Mouse (Mus musculus): ENCODE results near the gene Mark4.

The Mark4 gene

DNA sequence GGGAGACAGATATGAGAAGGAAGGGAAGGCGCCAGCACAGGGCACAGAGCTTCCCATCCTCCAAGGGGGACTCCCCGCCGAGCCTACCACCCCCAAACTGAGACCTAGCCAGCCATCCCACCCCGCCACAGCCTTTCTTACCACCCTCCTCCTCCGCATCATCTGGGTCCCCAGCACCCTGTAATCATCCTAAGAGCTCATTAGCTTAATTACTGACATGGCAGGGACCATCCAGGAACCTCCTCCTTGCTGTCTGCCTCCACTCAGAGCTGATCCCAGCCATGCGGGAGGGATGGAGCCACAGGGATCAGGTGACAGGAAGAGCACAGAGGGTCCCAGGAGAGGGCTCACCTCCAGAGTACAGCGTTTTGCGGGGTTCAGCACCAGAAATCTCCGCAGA, 21.6 kb downstream of the Mark4 start:
- DNase-seq (ENCODE audit: low read depth, low spot score) = no peak

DNA sequence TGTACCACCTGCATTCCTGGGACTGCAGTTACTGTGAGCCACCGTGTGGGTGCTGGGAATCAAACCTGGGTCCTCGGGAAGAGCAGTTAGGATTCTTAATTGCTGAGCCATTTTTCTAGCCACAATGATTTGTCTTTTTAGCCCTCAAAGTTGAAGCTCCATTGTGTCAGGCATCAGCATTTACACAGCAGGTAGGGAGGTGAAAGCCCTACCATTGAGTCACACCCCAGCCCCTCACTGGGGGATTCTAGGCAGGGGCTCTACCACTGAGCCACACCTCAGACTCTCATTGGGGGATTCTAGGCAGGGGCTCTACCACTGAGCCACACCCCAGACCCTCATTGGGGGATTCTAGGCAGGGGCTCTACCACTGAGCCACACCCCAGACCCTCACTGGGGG, 22.3 kb downstream of the Mark4 start:
- DNase-seq (ENCODE audit: low read depth, low spot score) = no peak

DNA sequence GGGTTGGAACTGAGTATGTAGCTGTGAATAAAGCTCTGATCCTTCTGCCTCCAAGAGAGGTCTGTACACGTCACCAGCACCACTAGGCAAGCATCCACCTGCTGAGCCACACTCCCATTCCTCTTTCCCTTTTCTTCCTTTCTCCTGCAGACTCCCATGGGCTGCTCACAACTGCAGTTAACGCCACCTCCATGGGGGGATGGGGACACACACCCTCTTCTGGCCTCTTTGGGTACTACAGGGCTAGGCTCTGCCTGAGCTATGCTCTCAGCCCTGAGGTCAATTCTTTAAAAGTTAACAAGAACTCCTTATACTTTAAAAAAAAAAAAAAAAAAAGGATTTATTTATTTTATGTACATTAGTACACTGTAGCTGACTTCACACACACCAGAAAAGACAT, 26.1 kb downstream of the Mark4 start:
- DNase-seq (ENCODE audit: low read depth, low spot score) = no peak

DNA sequence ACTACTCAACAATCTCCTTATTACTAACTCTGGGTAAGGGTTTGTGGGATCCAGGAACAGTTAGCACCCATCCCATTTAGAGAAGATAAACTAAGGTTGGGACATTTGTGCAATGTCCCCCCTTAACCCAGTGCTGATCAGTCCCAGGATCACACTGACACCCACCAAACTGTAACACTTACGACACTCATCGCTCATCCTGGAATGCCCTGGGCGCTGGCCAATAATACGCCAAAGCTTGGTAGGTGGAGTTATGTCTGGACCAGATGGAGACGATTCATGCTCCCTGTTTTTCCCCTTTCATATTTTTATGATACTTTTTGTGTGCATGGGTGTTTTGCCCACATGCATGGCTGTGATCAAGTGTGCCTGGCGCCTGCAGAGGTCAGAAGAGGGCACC, 28.2 kb downstream of the Mark4 start:
- DNase-seq (ENCODE audit: low read depth, low spot score) = no peak

DNA sequence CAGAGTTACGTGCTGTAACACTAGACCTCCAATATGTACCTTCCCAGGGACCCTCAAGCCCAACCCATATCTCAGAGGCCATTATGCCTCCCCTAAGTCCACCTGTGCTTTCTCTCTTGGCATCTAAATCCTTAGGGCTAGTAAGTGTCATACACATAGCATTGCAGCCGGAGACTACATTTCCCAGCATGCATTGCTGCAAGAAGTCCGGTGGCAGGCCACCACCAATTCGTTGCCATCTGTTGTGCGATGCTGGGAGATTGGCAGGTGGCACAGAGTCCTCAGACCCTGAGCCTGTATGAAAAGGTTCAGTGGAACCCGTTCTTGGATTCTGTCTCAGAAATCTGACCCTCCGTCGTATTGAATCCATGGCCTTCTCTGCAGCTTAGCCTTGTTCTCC, 28.9 kb downstream of the Mark4 start:
- peak; percentile 47 for DNase-seq (ENCODE audit: low read depth, low spot score)

DNA sequence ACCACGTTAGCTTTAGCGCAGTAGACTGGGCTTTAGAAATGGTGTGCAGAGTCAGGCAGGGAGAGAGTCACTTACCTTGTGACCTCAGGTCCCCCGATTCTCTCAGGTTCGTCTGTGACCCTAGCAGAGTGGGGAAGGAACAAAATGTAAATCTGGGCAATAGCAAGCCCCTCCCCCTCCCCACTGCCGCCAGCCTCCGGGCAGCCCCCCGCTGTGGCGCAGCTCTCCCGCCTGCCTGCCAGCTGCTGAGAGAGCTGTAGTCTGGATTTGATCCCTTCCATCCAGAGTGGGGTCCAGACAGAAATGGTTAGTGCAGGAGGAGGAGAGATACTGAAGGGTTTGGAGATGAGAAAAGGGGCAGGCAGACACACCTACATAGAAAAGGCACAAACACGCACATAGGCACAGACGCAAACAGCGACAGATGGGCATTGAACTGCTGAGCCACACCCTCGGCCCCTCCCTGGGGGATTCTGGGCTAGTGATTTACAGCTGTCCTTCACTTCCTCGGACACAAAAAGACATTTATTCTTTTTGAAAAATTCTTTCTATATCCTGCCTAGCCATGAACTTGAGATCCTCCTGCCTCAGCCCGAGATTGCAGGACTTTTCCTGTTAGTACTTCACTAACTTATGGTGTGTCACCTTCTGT, 30.5 kb downstream of the Mark4 start:
- DNase-seq (ENCODE audit: low read depth, low spot score) = no peak

DNA sequence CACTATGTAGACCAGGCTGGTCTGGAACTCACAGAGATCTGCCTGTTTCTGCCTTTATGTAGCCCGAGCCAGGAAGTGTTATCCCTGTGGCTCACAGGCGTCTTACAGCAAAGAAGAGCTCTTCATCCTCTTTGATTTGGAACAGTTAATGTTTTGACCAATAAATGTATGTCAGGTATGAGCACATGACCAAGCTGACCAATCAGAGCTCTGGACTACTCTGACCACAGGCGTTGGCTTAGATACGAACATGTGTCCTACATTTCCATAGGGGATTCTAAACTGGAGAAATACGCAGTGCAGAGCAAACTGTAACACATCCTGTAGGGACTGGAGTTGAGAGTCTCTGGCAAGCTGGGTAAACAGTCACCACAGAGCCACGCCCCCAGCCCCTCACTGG, 31.7 kb downstream of the Mark4 start:
- DNase-seq (ENCODE audit: low read depth, low spot score) = no peak

DNA sequence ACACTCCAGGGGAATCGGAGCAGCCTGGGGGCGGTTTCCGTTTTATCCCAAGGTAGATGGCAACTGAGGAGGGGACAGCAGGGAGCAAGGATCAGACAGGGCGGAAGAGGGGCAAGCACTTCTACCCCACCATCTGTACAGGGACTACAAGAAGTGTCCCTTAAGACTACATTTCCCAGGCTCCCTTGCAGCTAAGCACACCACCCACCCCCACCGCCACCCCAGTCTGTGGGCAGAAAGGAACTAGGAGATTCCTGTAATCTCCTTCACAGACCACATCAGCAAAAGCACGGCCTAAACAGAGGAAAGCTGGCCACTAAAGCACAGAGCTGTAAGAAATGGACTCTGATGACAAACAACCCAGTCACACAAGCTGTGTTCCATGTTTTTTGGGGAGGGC, 32.3 kb downstream of the Mark4 start:
- no peak for DNase-seq (ENCODE audit: low read depth, low spot score)

DNA sequence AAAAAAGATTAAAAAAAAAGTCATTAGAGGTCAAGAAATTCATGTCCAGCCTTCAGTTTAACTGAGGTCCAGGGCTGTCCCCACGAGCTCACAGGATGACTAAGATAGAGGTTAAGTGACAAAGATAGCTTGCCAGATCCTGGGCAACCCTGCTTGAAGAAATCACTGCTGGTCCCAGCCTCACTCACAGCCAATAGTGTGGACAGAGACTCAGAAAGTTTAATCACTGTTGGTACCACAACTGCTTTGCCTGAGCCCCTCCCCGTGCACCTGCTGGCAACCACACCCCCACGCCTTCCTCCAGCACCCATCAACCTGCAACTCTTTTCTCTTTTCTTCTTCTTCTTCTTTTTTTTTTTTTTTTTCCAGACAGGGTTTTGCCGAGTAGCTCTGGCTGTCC, 34.6 kb downstream of the Mark4 start:
- no peak for DNase-seq (ENCODE audit: low read depth, low spot score)

DNA sequence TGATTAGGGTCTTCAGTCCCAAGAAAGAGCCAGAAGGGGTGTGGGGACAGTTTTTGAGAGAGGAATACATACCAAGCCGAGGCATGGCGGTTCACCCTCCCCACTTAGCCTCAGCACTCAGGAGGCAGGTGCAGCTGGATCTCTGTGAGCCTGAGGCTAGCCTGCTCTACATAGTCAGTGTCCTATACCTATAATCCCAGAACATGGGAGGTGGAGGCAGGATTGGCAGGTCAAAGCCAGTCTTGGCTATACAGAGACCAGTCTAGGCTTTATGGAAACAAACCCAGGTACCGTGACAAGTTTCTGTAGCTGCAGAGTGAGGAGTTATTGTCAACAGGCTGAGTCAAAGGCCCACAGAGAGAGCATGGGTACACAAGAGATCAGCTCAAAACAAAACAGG, 35.5 kb downstream of the Mark4 start:
- no peak for DNase-seq (ENCODE audit: low read depth, low spot score)

DNA sequence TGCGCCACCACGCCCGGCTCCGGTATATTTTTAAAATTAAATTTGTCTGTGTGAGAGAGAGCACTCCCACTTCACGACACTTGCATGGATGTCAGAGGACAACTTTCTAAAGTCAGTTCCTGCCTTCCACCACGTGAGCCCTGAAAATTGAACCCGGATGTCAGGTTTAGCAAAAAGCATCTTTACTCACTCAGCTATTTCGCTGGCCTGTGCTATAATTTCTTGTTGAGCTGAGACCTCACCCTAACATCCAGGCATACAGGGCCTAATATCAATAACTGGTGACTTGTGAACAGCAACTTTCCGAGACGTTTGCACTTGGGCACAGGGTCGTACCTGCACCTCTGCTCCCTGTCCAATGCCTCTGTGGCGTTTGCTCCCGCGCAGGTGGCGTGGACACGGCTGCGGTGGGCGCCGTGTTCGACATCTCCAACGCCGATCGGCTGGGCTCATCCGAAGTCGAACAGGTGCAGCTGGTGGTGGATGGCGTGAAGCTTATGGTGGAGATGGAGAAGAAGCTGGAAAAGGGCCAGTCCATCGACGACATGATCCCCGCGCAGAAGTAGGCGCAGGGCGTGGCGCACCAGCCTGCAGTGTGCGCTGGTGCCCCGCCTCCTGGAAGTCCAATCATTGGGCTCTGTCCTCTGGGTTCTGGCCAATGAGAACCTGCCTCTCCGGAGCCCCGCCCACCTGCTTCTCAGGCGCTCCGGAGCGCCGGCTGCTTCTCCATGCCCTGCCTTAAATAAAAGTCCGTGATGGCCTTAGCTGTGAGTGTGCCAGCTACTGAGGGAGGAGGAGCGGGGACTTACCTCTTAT, 37.6 kb downstream of the Mark4 start:
- peak; percentile 77 for DNase-seq (ENCODE audit: low read depth, low spot score)

DNA sequence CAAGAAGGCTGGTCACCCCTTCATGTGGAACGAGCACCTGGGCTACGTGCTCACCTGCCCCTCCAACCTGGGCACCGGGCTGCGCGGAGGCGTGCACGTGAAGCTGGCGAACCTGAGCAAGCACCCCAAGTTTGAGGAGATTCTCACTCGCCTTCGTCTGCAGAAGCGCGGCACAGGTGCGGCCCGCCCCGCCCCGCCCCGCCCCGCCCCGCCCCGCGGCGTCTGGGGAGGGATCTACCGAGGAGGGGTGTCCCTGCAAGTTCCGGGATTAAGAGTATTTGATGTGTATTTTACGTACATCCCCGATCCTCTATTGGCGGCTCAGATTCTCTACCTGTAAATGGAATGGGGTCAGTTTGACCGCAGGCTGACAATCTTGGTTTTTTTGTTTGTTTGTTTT, 38.5 kb downstream of the Mark4 start:
- DNase-seq (ENCODE audit: low read depth, low spot score) = no peak

DNA sequence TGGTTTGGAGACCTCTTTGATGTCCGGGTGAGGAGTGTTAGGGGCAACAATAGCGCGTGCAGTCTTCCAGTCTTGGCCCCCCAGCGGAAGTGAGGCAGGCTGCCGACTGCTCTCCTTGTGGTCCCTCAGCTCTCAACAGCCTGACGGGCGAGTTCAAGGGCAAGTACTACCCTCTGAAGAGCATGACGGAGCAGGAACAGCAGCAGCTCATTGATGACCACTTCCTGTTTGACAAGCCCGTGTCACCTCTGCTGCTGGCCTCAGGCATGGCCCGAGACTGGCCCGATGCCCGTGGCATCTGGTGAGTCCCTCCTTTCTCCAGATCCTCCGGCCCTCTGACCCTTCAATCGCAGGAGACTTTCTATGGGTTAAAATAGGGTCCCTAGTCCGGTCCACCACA, 42.0 kb downstream of the Mark4 start:
- no peak for DNase-seq (ENCODE audit: low read depth, low spot score)

DNA sequence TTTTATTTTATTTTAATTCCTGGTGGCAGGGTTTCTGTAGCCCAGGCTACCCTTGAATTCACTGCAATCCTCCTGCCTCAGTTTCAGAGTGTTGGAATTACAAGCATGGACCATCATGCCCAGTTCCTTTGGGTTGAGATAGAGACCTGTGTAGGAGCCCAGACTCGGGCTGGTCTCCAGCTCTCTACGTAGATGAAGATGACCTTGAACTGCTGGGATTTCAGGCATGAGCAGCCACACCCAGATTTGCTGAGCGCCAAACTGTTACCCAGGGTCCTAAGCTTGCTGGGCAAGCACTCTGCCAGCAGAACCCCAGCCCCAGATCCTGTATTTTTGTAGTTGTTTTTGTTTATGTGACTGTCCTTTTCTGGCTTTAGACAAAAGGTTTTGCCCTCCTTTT, 45.1 kb downstream of the Mark4 start:
- DNase-seq (ENCODE audit: low read depth, low spot score) = no peak

DNA sequence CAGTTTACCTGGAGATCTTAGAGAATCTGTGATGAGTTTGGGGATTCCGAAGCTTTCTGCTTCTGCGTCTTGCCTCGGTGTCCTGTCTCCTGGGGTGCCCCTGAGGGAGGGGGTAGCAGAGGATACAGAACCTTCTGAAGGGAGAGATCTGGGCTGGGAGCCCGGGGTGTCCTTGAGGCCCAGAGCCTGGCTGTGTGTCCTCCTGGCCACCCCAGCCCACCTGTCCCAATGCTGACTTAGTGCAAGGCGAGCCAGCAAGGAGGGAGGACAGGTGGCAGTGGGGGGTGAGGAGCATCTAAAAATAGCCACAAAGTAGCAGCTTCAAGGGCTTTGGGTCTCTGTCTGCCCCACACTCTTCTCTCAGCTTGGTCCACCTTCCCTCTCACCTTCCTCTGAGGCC, 46.8 kb downstream of the Mark4 start:
- DNase-seq (ENCODE audit: low read depth, low spot score) = no peak

DNA sequence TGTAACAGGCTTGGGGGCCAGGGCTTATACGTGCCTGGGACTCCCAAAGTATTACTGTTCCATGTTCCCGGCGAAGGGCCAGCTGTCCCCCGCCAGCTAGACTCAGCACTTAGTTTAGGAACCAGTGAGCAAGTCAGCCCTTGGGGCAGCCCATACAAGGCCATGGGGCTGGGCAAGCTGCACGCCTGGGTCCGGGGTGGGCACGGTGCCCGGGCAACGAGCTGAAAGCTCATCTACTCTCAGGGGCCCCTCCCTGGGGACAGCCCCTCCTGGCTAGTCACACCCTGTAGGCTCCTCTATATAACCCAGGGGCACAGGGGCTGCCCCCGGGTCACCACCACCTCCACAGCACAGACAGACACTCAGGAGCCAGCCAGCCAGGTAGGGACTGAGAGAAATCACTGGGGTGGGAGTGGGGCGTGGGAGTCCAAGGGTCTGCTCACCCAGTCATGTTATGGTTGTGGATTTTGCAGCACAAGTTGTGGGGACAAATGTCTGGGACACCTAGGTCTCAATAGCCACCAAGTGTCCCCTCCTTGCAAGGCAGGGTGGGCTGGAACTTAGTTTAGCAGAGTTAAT, 47.8 kb downstream of the Mark4 start:
- no peak for DNase-seq (ENCODE audit: low read depth, low spot score)

DNA sequence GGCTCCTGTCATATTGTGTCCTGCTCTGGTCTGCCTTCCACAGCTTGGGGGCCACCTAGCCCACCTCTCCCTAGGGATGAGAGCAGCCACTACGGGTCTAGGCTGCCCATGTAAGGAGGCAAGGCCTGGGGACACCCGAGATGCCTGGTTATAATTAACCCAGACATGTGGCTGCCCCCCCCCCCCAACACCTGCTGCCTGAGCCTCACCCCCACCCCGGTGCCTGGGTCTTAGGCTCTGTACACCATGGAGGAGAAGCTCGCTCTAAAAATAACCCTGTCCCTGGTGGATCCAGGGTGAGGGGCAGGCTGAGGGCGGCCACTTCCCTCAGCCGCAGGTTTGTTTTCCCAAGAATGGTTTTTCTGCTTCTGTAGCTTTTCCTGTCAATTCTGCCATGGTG, 48.9 kb downstream of the Mark4 start:
- no peak for DNase-seq (ENCODE audit: low read depth, low spot score)

DNA sequence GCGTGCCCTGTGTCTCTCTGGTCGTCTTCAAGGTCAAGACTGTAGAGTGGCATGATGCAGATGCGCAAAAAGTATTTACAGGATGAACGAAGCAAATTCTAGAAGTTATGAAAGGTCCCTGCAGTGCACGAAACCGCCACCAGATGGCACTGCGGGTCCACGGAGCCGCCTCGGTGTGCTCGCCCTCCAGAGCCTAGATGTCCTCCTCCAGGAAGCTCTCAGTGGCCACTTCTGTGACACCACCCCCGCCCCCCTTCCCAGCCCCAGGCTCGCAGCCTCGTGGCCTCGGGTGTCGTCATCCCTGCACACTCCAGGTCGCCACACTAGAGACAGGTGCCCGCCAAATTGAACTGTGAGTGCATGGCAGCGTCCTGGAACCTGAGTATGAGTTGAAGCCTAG, 53.2 kb downstream of the Mark4 start:
- DNase-seq (ENCODE audit: low read depth, low spot score) = no peak

DNA sequence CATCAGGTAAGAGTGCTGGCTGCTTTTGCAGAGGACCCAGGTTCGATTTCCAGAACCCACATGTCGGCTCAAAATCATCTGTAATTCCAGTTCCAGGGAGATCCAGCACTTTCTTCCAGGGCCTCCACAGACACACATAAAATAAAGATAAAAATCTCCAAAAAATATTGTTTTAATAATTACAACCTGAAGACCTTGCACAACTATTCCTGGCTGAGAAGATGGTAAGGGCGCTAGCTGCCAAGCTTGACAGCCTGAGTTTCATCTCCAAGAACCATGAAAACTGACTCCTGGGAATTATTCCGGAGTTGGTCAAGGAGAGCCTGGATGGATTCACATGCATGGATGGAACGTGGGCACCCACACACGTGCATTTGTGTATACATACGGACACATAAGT, 54.1 kb downstream of the Mark4 start, which contains the start of gene Ckm:
TSS of gene Ckm (plus strand) at position 301 of the 400 bp plus-strand sequence.
- no peak for DNase-seq (ENCODE audit: low read depth, low spot score)

DNA sequence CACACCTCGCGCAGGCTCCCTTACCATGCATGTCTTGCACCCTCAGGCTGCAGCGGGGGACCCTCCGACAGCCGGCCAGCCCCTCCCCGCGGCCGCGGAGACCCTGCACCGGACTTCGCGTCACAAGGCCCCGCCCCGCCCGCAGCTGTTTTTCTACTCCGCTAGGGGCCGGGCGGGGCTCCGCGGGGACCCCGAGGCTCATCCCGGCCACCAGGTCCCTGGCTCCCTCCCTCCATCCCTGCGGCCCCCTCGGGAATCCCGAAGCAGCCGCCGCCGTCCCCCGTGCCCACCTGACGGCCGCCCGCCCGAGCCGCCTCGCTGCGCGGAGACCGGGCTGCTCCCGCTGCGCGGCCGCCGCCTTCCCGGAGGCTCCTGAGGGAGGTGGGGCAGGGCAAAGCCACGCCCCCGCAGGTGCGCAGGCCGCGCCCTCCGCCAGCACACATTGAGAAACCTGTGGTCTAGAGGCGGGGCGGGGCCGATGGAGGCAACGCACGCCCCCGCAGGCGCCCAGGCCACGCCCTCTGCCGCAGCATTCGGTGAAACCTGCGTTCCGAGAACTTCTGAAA, 54.8 kb downstream of the Mark4 start, which contains the start of gene Klc3:
TSS of gene Klc3 (minus strand) at position 374 of the 566 bp plus-strand sequence.
- peak; percentile 70 for DNase-seq (ENCODE audit: low read depth, low spot score)

DNA sequence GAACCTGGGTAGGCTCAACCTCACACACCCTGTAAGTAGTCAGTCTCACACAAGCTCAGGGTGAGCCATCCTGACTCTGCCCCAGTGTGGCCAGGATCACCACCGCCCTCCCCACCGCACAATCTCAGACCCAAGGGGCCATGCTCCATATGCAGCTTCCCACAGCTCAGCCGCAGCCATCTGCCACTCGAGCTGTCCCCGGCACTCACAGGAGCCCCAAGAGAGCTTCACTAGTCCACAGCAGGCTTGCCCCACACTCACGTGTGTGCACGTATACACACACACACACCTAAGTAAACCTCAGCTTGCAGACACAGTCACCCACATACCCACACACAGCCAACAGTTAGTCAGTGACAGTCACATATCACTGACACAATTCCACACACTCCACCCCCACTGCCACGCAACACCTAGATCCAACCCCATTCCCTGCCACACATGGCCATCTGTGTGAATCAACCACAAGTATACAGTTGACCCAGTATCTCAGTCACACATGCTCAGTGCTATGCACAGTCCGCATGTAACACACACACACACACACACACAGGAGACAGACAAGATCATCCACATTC, 56.0 kb downstream of the Mark4 start:
- no peak for DNase-seq (ENCODE audit: low read depth, low spot score)

DNA sequence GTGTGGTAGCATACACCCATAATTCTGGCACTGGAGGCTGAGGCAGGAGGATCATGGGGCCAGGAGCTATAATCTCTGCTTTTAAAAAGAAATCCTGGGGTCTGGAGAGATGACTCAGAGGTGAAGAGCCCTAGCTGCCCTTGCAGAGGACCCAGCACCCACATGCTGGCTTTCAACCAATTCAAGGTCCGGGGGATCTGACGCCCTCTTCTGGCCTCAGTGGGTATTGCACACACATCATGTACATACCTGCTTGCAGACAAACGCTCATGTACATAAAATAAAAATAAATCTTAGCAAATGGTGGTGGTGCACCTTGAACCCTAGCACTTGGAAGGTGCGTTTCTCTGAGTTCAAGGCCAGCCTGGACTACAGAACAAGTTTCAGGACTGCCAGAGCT, 57.7 kb downstream of the Mark4 start:
- DNase-seq (ENCODE audit: low read depth, low spot score) = no peak

Data from retina, adult 2 months (tissue).